ENCODE assay signal across 25 mouse cellular contexts in the genomic region with DNA sequence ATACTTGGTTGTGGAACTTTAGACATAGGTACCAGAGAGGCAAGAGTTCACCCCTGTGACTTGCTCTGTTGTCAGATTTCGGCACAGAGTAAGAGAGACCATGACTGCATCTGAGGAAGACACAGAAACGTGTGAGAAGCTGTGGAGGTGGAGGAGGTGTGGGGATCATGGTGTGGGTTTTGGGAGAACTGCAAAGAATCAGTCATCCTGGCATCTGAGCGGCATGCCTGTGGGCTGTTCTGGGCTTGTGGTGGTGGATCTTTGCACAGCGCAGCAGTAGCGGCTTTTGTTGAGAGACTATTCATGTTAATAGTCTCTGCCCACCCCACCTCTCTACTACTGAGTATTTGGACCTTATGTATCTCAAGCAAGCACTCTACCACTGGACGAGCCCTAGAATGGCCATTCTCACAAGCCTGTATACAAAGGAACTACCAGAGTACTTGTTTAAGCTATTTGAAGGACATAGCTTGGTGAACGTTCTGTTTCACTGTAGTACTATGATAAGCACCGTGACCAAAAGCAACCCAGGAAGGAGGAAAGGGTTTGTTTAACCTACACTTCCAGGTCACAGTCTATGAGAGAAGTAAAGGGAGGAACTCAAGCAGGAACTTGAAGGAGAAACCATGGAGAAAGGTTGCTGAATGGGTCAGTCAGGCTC. TPM values are rescaled to one million over a fixed set of nuclear protein-coding genes. Genes with fewer than 3 reads are reported as not detected.
DNase-seq lines count a peak whose midpoint lies in the region; ATAC-seq lines count a peak whose summit lies in the region.
"Had no signal": no experiment of that assay in that cellular context is flagged by ENCODE, and none has a peak within 500 bp of the region (broad histone marks: within the 10 kb centered on the region; RNA-seq: fewer than 3 reads in every experiment).

No protein-coding gene starts in this region.

- ATAC-seq in frontal cortex, adult (ENCODE audit: low TSS enrichment) = peak; percentile 22; the same call in 1 of the 2 replicates
- ATAC-seq: activated CD4-positive, CD25-positive, alpha-beta regulatory T cell, adult 4 months; forebrain, embryonic 14.5 days; forebrain, postnatal 0 days had no signal

- DNase-seq in frontal cortex, postnatal 10 days (ENCODE audit: low spot score in 2 of 2) = no peak
- peak; percentile 39 to 66 for DNase-seq in left cerebral cortex, adult 18-20 months (ENCODE audit: low spot score in 2 of 2)
- no peak for DNase-seq in left cerebral cortex, adult 9 months (ENCODE audit: low spot score in 2 of 2)
- peak; percentile 17 for DNase-seq in lung, postnatal 36 days
- no peak for DNase-seq in lung, postnatal 10 days
- DNase-seq in right cerebral cortex, postnatal 36 days (ENCODE audit: low spot score in 2 of 2) = peak; percentile 45 to 63
- DNase-seq in right cerebral cortex, postnatal 4 days = no peak
- DNase-seq: adrenal gland, adult 8-10 months; adrenal gland, postnatal 25 days; cerebellum, adult 18-20 months; cerebellum, adult 9-11 months; cerebellum, postnatal 25 days; forebrain, postnatal 0 days; gastrocnemius, postnatal 10 days; gastrocnemius, postnatal 36 days; heart, adult 2 months; heart, postnatal 14 days; heart, postnatal 4 days had no signal

RNA-seq across cellular contexts. Expression of a gene that starts 1.7 kb away (rescaled TPM):
- total RNA-seq in left cerebral cortex, adult 18-20 months (2021) = 100 to 1,000 TPM; 199 to 218 TPM
- total RNA-seq: gastrocnemius, adult 18-20 months had no signal

RNA-seq across cellular contexts. Expression of a gene that starts 10.8 kb away (rescaled TPM):
- total RNA-seq in left cerebral cortex, adult 18-20 months (2021) = not detected
- total RNA-seq: adrenal gland, adult 8-10 months; adrenal gland, postnatal 25 days; common myeloid progenitor, adult 5-6 weeks; ES-E14; forebrain, postnatal 0 days; gastrocnemius, adult 18-20 months; gastrocnemius, postnatal 10 days; gastrocnemius, postnatal 36 days; granulocyte monocyte progenitor cell, adult 5-6 weeks; heart, adult 2 months; heart, postnatal 14 days; heart, postnatal 4 days had no signal

Comparison
In these comparisons a context has a peak if more than half of its experiments do, and no peak if none do; other contexts are left out.
1. DNase-seq: peak in left cerebral cortex, adult 18-20 months (2 of 2), lung, postnatal 36 days (single experiment) and right cerebral cortex, postnatal 36 days (2 of 2); none in frontal cortex, postnatal 10 days (0 of 2), left cerebral cortex, adult 9 months (0 of 2), lung, postnatal 10 days (single experiment) and right cerebral cortex, postnatal 4 days (single experiment).